Mouse (Mus musculus) embryo, embryonic 11 days (tissue): ENCODE data around the gene Cdh23.

Experiments
- DNase-seq: peaks from one replicate; pipeline ENCODE4 v3.0.0-alpha.2; 2015

The Cdh23 gene

GRCm38 (mm10) chr10:60574851-60575250, 121.4 kb downstream of the Cdh23 start:
- DNase-seq: no peak

- no peak for DNase-seq
These were observed 124.8 kb downstream of the Cdh23 start for GRCm38 (mm10) chr10:60571491-60571890.

- DNase-seq: no peak
These were observed 129.8 kb downstream of the Cdh23 start for GRCm38 (mm10) chr10:60566369-60567037.

- DNase-seq: no peak
These were observed 132.2 kb downstream of the Cdh23 start for GRCm38 (mm10) chr10:60564136-60564535.

GRCm38 (mm10) chr10:60562946-60563345, 133.3 kb downstream of the Cdh23 start:
- DNase-seq: no peak

- DNase-seq: peak; percentile 42
These were observed 137.8 kb downstream of the Cdh23 start for GRCm38 (mm10) chr10:60558491-60558927.

GRCm38 (mm10) chr10:60552951-60553635, 143.2 kb downstream of the Cdh23 start:
- no peak for DNase-seq

- no peak for DNase-seq
These were observed 157.0 kb downstream of the Cdh23 start for GRCm38 (mm10) chr10:60539164-60539914.

- peak; percentile 69 for DNase-seq
These were observed 160.0 kb downstream of the Cdh23 start for GRCm38 (mm10) chr10:60536098-60536811.

GRCm38 (mm10) chr10:60532502-60532901, 163.8 kb downstream of the Cdh23 start:
- no peak for DNase-seq

- peak; percentile 84 for DNase-seq
These were observed 164.9 kb downstream of the Cdh23 start for GRCm38 (mm10) chr10:60531349-60531748.

GRCm38 (mm10) chr10:60530633-60531032, 165.7 kb downstream of the Cdh23 start:
- DNase-seq: no peak

- DNase-seq: no peak
These were observed 168.3 kb downstream of the Cdh23 start for GRCm38 (mm10) chr10:60527949-60528348.

GRCm38 (mm10) chr10:60525081-60525480, 171.2 kb downstream of the Cdh23 start:
- no peak for DNase-seq

- no peak for DNase-seq
These were observed 180.0 kb downstream of the Cdh23 start for GRCm38 (mm10) chr10:60516286-60516685.

GRCm38 (mm10) chr10:60498538-60498937, 197.8 kb downstream of the Cdh23 start:
- peak; percentile 18 for DNase-seq

GRCm38 (mm10) chr10:60495070-60495469, 201.2 kb downstream of the Cdh23 start:
- DNase-seq: peak; percentile 17

GRCm38 (mm10) chr10:60491538-60491937, 204.8 kb downstream of the Cdh23 start:
- DNase-seq: no peak

GRCm38 (mm10) chr10:60481381-60481780, 214.9 kb downstream of the Cdh23 start:
- DNase-seq: no peak

GRCm38 (mm10) chr10:60474549-60474948, 221.7 kb downstream of the Cdh23 start:
- DNase-seq: no peak

GRCm38 (mm10) chr10:60473782-60474322, 222.4 kb downstream of the Cdh23 start:
- no peak for DNase-seq

GRCm38 (mm10) chr10:60467752-60468151, 228.5 kb downstream of the Cdh23 start:
- no peak for DNase-seq
